Mouse (Mus musculus) forebrain, embryonic 10.5 days (tissue): ENCODE data around the gene Lamb2. TPM values are rescaled to one million over a fixed set of nuclear protein-coding genes. Genes with fewer than 3 reads are reported as not detected.

Source experiments
- DNase-seq: peaks from one replicate; pipeline ENCODE4 v3.0.0-alpha.2; 2017; ENCODE audit warnings: low spot score; ENCODE audit errors: extremely low spot score
- H3K27ac ChIP-seq: fragments of 300-500 bp; sonication (generic); 2 replicates; pipeline ENCODE4 v1.5.1; 2016; ENCODE audit warnings: mild to moderate bottlenecking
- H3K27me3 ChIP-seq: fragments of 300-500 bp; sonication (generic); 2 replicates; pipeline ENCODE4 v1.6.1; 2016; ENCODE audit warnings: mild to moderate bottlenecking; ENCODE audit not compliant: poor library complexity, severe bottlenecking
- H3K36me3 ChIP-seq: fragments of 300-500 bp; sonication (generic); replicated peaks from 2 replicates; pipeline ENCODE4 v1.6.1; 2016; ENCODE audit warnings: mild to moderate bottlenecking, moderate library complexity
- H3K4me1 ChIP-seq: fragments of 300-500 bp; sonication (generic); 2 replicates; pipeline ENCODE4 v1.6.1; 2016
- H3K4me3 ChIP-seq: fragments of 300-500 bp; sonication (generic); 2 replicates; pipeline ENCODE4 v1.5.1; 2016; ENCODE audit warnings: mild to moderate bottlenecking, moderate library complexity
- H3K9me3 ChIP-seq: fragments of 300-500 bp; sonication (generic); 2 replicates; pipeline ENCODE4 v1.6.1; 2016; ENCODE audit warnings: mild to moderate bottlenecking, moderate library complexity
- WGBS: fragments of 180-500 bp; shearing (Covaris S2); methylation state at CpG from one replicate; pipeline ENCODE4 v1.1.7; 2016; 5-methylcytosine and 5-hydroxymethylcytosine counted together
- polyA plus RNA-seq: library from polyadenylated mRNA; unstranded; fragments of >200 nt; fragmentation: Nextera tagmentation; extraction: Ambion mirVana; gene quantifications from 2 replicates; pipeline ENCODE4 v1.2.1, GENCODE M21; 2016

Lamb2 gene
- polyA plus RNA-seq, 1 experiment from 2014 or later = 34.8 TPM

DNA sequence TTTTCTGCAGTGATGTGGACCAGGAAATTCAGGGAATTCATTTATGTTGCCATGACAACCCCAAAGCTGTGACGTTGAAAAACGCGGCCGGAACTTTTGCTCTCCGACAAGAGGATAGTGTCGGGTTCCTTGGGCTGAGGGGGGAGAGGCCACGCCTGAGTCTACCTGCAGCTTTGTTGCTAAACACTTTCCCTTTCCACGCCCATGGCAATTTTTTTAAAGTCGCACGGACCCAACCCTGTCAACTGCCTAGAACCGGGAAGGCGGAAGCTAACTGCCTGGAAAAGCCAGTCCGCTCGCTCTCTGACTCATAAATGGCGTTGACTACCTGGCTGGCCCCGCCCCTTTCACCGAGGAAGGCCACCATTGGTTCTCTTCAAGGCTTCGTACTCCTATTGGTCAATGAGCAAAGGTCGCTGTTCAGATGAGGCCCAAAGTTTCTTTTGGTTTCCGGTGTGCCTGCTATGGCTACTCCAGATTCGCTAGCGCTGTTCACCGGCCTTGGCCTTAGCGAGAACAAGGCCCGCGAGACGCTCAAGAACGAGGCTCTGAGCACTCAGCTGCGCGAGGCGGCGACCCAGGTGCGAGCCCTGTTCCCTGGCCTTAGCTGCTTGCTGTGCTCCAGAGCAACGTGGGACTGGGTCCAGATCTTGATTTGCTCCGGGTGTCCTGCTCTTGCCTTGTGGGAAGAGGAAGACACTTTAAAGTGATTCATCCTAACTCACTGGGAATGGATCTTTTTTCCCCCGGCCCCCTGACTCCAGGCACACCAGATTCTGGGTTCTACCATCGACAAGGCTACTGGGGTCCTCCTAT, 28.3 kb downstream of the Lamb2 start, which contains the start of gene Qars:
Qars (plus strand) TSS at position 88 of the 816 bp plus-strand sequence.
- Histone ChIP-seq H3K27me3 (no peaks in the 10 kb centered on the region), H3K4me1 (peaks cover 22% of the 10 kb centered on the region), H3K9me3 (no peaks in the 10 kb centered on the region), H3K4me3 (peak within 1 kb of the TSS; percentile 71), H3K27ac (peak within 1 kb of the TSS; percentile 86), H3K36me3 (peaks cover 50% of the 10 kb centered on the region)
- peak; percentile 95 for DNase-seq
- WGBS = under 1% methylated on average over 37 of the region's 37 CpGs

- 89% methylated on average over 7 of the region's 7 CpGs for WGBS
- peaks cover 50% of the 10 kb centered on the region for H3K36me3 ChIP-seq
- H3K4me3 ChIP-seq = peak overlapping the region; percentile 71
- no peak for DNase-seq
- H3K9me3 ChIP-seq = no peaks in the 10 kb centered on the region
- H3K27me3 ChIP-seq = no peaks in the 10 kb centered on the region
- H3K4me1 ChIP-seq = peaks cover 22% of the 10 kb centered on the region
- no peak overlapping the region for H3K27ac ChIP-seq
Observed at GRCm38 (mm10) chr9:108508776-108509175, 29.2 kb downstream of the Lamb2 start.

- H3K4me3 ChIP-seq = peak within 1 kb of the TSS; percentile 87
- peak; percentile 97 for DNase-seq
- peak within 1 kb of the TSS; percentile 99 for H3K27ac ChIP-seq
- H3K9me3 ChIP-seq = no peaks in the 10 kb centered on the region
- peaks cover 37% of the 10 kb centered on the region for H3K4me1 ChIP-seq
- WGBS = under 1% methylated on average over 55 of the region's 55 CpGs
- H3K36me3 ChIP-seq = peaks cover 66% of the 10 kb centered on the region
- H3K27me3 ChIP-seq = no peaks in the 10 kb centered on the region
Observed at GRCm38 (mm10) chr9:108516380-108517251, 37.1 kb downstream of the Lamb2 start, which contains the start of gene Qrich1. Gene Qrich1, plus strand, starts transcription at chr9:108516806.

DNA sequence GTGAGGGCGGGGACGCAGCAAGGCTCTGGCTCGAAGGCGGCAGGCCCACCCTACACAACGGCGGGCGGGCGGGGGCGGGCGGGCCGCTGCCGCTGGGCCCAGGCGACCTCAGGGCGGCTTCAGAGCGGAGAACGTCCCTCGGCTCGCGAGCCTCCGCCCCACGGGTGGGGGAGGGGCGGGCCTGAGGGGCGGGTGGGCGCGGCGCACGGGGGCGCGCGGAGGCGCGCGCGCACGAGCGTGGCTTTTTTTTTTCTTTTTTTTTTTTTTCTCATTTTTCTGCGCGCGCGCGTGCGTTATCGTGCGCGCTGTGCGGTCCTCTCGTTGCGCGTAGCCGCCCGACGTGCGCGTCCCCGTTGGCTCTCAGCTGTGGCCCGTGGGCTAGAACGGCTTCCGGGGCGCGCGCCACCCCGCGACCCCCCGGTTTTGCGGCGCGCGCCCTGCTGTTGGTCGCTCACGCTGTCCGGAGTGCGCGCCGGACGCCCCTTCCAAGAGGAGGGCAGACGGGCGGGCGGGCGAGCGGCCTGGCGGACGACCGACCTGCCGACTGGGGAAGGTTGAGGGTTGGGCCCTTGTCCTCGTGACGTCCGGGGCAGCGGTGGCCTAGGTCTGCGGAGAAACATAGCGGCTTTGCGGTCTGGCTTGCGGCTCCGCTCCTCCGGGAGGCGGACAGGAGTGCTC, 37.9 kb downstream of the Lamb2 start:
- H3K27ac ChIP-seq = peak overlapping the region; percentile 99
- WGBS = under 1% methylated on average over 77 of the region's 95 CpGs
- H3K4me1 ChIP-seq = peaks cover 45% of the 10 kb centered on the region
- DNase-seq = peak; percentile 83
- H3K27me3 ChIP-seq = no peaks in the 10 kb centered on the region
- peaks cover 63% of the 10 kb centered on the region for H3K36me3 ChIP-seq
- peak overlapping the region; percentile 87 for H3K4me3 ChIP-seq
- H3K9me3 ChIP-seq = no peaks in the 10 kb centered on the region

DNA sequence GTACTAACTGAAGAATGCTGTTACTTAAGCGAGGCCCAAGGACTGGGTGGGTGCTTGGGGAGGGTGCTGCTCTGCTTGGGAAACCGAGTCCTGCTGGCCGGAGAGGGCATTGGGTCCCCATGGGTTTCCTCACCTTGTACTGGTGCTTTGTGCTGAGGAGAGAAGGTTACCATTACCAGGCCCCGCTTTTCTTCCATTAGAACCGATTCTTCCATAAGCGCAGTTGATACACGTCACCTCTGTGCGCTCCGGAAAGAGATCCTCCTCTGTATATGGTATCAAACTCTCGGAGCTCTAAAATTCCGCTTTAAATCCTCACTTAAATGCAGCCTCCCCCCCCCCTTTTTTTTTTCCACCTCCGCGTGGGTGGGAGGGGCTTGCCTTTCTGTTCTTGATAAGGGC, 38.4 kb downstream of the Lamb2 start:
- H3K4me1 ChIP-seq = peaks cover 45% of the 10 kb centered on the region
- WGBS = 1% methylated on average over 13 of the region's 13 CpGs
- H3K27ac ChIP-seq = peak overlapping the region; percentile 99
- peak overlapping the region; percentile 87 for H3K4me3 ChIP-seq
- H3K36me3 ChIP-seq = peaks cover 61% of the 10 kb centered on the region
- DNase-seq = no peak
- no peaks in the 10 kb centered on the region for H3K27me3 ChIP-seq
- no peaks in the 10 kb centered on the region for H3K9me3 ChIP-seq

DNA sequence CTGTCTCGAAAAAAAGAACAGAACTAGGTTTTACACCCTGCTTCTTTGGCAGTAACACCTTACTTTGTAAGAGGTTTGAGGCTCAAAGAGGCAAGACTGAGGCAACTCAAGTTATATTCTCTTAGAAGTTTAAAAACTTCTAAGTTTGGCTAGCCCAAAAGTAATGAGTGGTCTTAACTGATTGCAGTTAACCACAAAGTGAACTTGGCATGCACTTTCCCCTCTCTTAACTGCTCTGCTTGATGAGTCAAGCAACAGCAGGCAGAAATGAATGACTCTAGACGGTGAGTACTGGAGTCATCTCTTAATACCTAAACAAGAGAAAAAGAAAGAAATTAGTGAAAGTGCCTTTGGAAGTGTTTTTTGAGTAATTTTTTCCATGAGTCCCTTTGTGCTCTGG, 42.1 kb downstream of the Lamb2 start:
- 84% methylated on average over 2 of the region's 2 CpGs for WGBS
- DNase-seq = no peak
- Histone ChIP-seq H3K4me1 (peaks cover 34% of the 10 kb centered on the region), H3K27me3 (no peaks in the 10 kb centered on the region), H3K27ac (no peak overlapping the region), H3K36me3 (peaks cover 51% of the 10 kb centered on the region), H3K4me3 (no peak overlapping the region), H3K9me3 (no peaks in the 10 kb centered on the region)

- no peak for DNase-seq
- WGBS = 98% methylated on average over 4 of the region's 4 CpGs
- no peak overlapping the region for H3K27ac ChIP-seq
- H3K9me3 ChIP-seq = no peaks in the 10 kb centered on the region
- H3K27me3 ChIP-seq = no peaks in the 10 kb centered on the region
- no peak overlapping the region for H3K4me3 ChIP-seq
- peaks cover 28% of the 10 kb centered on the region for H3K4me1 ChIP-seq
- peaks cover 64% of the 10 kb centered on the region for H3K36me3 ChIP-seq
Observed at GRCm38 (mm10) chr9:108523341-108523740, 43.8 kb downstream of the Lamb2 start.

DNA sequence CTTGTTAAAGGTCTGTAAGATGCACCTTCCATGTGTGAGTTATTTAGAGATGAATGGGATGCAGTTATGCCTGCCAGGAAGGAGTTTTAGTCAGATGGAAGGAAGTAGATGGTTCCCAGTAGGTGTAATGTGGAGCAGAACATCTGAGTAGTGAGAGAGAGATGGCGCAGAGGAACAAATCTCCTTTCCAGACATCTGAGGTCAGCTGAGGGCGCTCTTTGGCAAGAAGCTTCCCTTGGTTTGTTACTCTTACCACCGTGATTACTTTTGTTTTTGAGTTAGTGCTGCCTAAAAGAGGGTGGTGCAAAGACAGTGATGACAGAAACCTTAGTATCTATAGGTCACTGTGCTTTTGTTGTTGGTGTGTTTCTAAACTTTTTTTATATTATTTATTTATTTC, 45.9 kb downstream of the Lamb2 start:
- WGBS = 93% methylated on average over 3 of the region's 3 CpGs
- peaks cover 70% of the 10 kb centered on the region for H3K36me3 ChIP-seq
- H3K27ac ChIP-seq = no peak overlapping the region

GRCm38 (mm10) chr9:108530954-108531353, 51.4 kb downstream of the Lamb2 start:
- DNase-seq = no peak
- H3K36me3 ChIP-seq = peaks cover 89% of the 10 kb centered on the region
- H3K27me3 ChIP-seq = no peaks in the 10 kb centered on the region
- no peaks in the 10 kb centered on the region for H3K4me1 ChIP-seq
- WGBS = 92% methylated on average over 1 of the region's 1 CpGs
- H3K4me3 ChIP-seq = no peak overlapping the region
- H3K27ac ChIP-seq = no peak overlapping the region
- H3K9me3 ChIP-seq = no peaks in the 10 kb centered on the region

More for the DNA sequence above, 45.9 kb downstream of the Lamb2 start:
- peaks cover 10% of the 10 kb centered on the region for H3K4me1 ChIP-seq
- no peaks in the 10 kb centered on the region for H3K27me3 ChIP-seq
- no peaks in the 10 kb centered on the region for H3K9me3 ChIP-seq
- DNase-seq = no peak
- H3K4me3 ChIP-seq = no peak overlapping the region

DNA sequence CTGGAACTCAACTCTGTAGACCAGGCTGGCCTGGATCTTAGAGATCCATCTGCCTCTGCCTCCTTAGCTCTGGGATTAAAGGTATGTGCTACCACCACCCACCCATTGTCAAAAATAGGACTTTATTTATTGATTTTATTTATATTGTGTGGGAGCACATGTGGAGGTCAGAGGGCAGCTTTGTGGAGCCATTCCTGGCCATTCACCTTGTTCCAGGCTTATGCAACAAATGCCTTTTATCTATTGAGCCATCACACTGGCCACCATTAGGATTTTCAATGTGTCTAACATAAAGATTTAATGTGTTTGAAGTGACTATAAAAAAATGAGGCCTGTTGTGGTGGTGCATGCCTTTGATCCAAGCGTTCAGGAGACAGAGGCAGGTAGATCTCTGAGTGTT, 52.0 kb downstream of the Lamb2 start:
- no peak overlapping the region for H3K27ac ChIP-seq
- H3K4me3 ChIP-seq = no peak overlapping the region
- no peaks in the 10 kb centered on the region for H3K9me3 ChIP-seq
- no peaks in the 10 kb centered on the region for H3K4me1 ChIP-seq
- H3K27me3 ChIP-seq = no peaks in the 10 kb centered on the region
- no peak for DNase-seq
- 92% methylated on average over 1 of the region's 1 CpGs for WGBS
- peaks cover 94% of the 10 kb centered on the region for H3K36me3 ChIP-seq
